ENCODE assay signal across 20 mouse cellular contexts in genomic region chr14:67602960-67603359, GRCm38 (mm10).
DNase-seq lines count a peak whose midpoint lies in the region; ATAC-seq lines count a peak whose summit lies in the region.
"Had no signal": no experiment of that assay in that cellular context is flagged by ENCODE, and none has a peak within 500 bp of the region (broad histone marks: within the 10 kb centered on the region; RNA-seq: fewer than 3 reads in every experiment).

No protein-coding gene starts in this region.

- H3K9ac ChIP-seq in lung, embryonic 16.5 days (ENCODE audit: low read length), result no peak overlapping the region
- H3K9ac ChIP-seq in forebrain, embryonic 15.5 days (replicated peaks), result no peak overlapping the region
- H3K9ac ChIP-seq: embryonic facial prominence, embryonic 15.5 days; limb, embryonic 13.5 days; liver, embryonic 15.5 days; midbrain, embryonic 15.5 days had no signal

- no peaks in the 10 kb centered on the region for H3K36me3 ChIP-seq in lung, embryonic 16.5 days (ENCODE audit: control insufficient read depth, insufficient read depth, low read length)
- H3K36me3 ChIP-seq in forebrain, embryonic 15.5 days, result no peaks in the 10 kb centered on the region
- H3K36me3 ChIP-seq: embryonic facial prominence, embryonic 15.5 days; forebrain, embryonic 10.5 days; limb, embryonic 13.5 days; liver, embryonic 15.5 days; midbrain, embryonic 15.5 days had no signal

- H3K4me1 ChIP-seq in brown adipose tissue, adult 24 weeks (ENCODE audit: control insufficient read depth, insufficient read depth, insufficient read length, low read length), result peaks cover 9% of the 10 kb centered on the region; the same call in 1 of the 2 replicates
- H3K4me1 ChIP-seq in lung, embryonic 16.5 days (replicated peaks; ENCODE audit: control insufficient read depth, insufficient read depth, low read length), result peaks cover 2% of the 10 kb centered on the region; the same call in 1 of the 2 replicates
- H3K4me1 ChIP-seq in forebrain, embryonic 15.5 days, result peaks cover 2% of the 10 kb centered on the region; the same call in 1 of the 2 replicates
- H3K4me1 ChIP-seq: embryonic facial prominence, embryonic 15.5 days; liver, embryonic 15.5 days had no signal

- H3K4me3 ChIP-seq in brown adipose tissue, adult 24 weeks (ENCODE audit: insufficient read depth, low read depth, low read length), result no peak overlapping the region
- no peak overlapping the region for H3K4me3 ChIP-seq in lung, embryonic 16.5 days (ENCODE audit: low read length)
- no peak overlapping the region for H3K4me3 ChIP-seq in forebrain, embryonic 15.5 days
- H3K4me3 ChIP-seq: embryonic facial prominence, embryonic 15.5 days; forebrain, embryonic 10.5 days; limb, embryonic 13.5 days; liver, embryonic 15.5 days; megakaryocyte, embryonic 14.5 days; midbrain, embryonic 15.5 days; myocyte had no signal

- H3K27me3 ChIP-seq in lung, embryonic 16.5 days (ENCODE audit: control insufficient read depth, insufficient read depth, low read depth, low read length), result no peaks in the 10 kb centered on the region
- peaks cover 24% of the 10 kb centered on the region for H3K27me3 ChIP-seq in forebrain, embryonic 15.5 days
- H3K27me3 ChIP-seq: liver, embryonic 15.5 days had no signal

- ATAC-seq in lung, embryonic 16.5 days (ENCODE audit: low read depth), result peak; percentile 51; the same call in 1 of the 2 replicates
- no peak for ATAC-seq in forebrain, embryonic 15.5 days (replicated peaks)
- ATAC-seq: midbrain, embryonic 15.5 days had no signal

- no peak overlapping the region for H3K4me2 ChIP-seq in lung, embryonic 16.5 days (ENCODE audit: low read depth, low read length)
- no peak overlapping the region for H3K4me2 ChIP-seq in forebrain, embryonic 15.5 days (replicated peaks)
- H3K4me2 ChIP-seq: embryonic facial prominence, embryonic 15.5 days; limb, embryonic 13.5 days; liver, embryonic 15.5 days; midbrain, embryonic 15.5 days had no signal

- 34% methylated on average over 4 of the region's 4 CpGs for WGBS in lung, embryonic 16.5 days
- WGBS in forebrain, embryonic 15.5 days, result 83% methylated on average over 4 of the region's 4 CpGs

- H3K27ac ChIP-seq in brown adipose tissue, adult 24 weeks (replicated peaks; ENCODE audit: low read depth, low read length), result peak overlapping the region; percentile 92
- no peak overlapping the region for H3K27ac ChIP-seq in lung, embryonic 16.5 days (ENCODE audit: low read length)
- H3K27ac ChIP-seq in forebrain, embryonic 15.5 days (replicated peaks), result no peak overlapping the region
- H3K27ac ChIP-seq: embryonic facial prominence, embryonic 15.5 days; forebrain, embryonic 10.5 days; limb, embryonic 13.5 days; liver, embryonic 15.5 days; midbrain, embryonic 15.5 days had no signal

- no peaks in the 10 kb centered on the region for H3K9me3 ChIP-seq in lung, embryonic 16.5 days (ENCODE audit: control insufficient read depth, low read length)
- H3K9me3 ChIP-seq in forebrain, embryonic 15.5 days, result no peaks in the 10 kb centered on the region
- H3K9me3 ChIP-seq: embryonic facial prominence, embryonic 15.5 days; forebrain, embryonic 10.5 days; limb, embryonic 13.5 days; liver, embryonic 15.5 days; megakaryocyte, embryonic 14.5 days; midbrain, embryonic 15.5 days had no signal

- peak; percentile 92 for DNase-seq in heart, adult 11 months
- no peak for DNase-seq in heart, adult 8-10 months (ENCODE audit: low spot score)
- DNase-seq in skeletal muscle tissue, adult 2 months (ENCODE audit: low read depth, low spot score), result peak; percentile 30
- no peak for DNase-seq in ovary, postnatal 36 days (ENCODE audit: low spot score)
- DNase-seq: adrenal gland, postnatal 25 days; cerebellum, adult 18-20 months; cerebellum, postnatal 36 days; kidney, adult 11 months; right cerebral cortex, postnatal 14 days; thymus, adult 18-20 months had no signal

Comparison
In these comparisons a context has a peak if more than half of its experiments do, and no peak if none do; other contexts are left out.
1. DNase-seq: peak in heart, adult 11 months (single experiment) and skeletal muscle tissue, adult 2 months (single experiment); none in heart, adult 8-10 months (single experiment) and ovary, postnatal 36 days (single experiment).